Mouse (Mus musculus) stomach, embryonic 14.5 days (tissue): ENCODE measurements around the gene Pdlim4. TPM values are rescaled to one million over a fixed set of nuclear protein-coding genes. Genes with fewer than 3 reads are reported as not detected.
A peak's percentile ranks its signal among the peaks of the same experiment; 100 is the strongest.

Source experiments
- ATAC-seq: fragments of 200-750 bp; cut with Nextera tagmentation; 2 replicates; pipeline ENCODE4 v1.8.0; 2017; ENCODE audit warnings: low read depth, moderate TSS enrichment; ENCODE audit not compliant: insufficient number of reproducible peaks, insufficient read depth, low FRiP score
- H3K27ac ChIP-seq: fragments of 300-500 bp; sonication (generic); 2 replicates; pipeline ENCODE4 v1.5.1; 2014; ENCODE audit warnings: mild to moderate bottlenecking, low read length, moderate library complexity, mixed read lengths
- H3K27me3 ChIP-seq: fragments of 300-500 bp; sonication (generic); 2 replicates; pipeline ENCODE4 v1.6.1; 2014; ENCODE audit warnings: low read length, control low read depth, mixed read lengths; ENCODE audit not compliant: control insufficient read depth, insufficient read depth
- H3K36me3 ChIP-seq: fragments of 300-500 bp; sonication (generic); 2 replicates; pipeline ENCODE4 v1.6.1; 2014; ENCODE audit warnings: mild to moderate bottlenecking, control low read depth, low read length, moderate library complexity, mixed read lengths; ENCODE audit not compliant: control insufficient read depth, insufficient read depth
- H3K4me1 ChIP-seq: fragments of 300-500 bp; sonication (generic); 2 replicates; pipeline ENCODE4 v1.6.1; 2014; ENCODE audit warnings: low read length, control low read depth, mixed read lengths; ENCODE audit not compliant: control insufficient read depth, insufficient read depth
- H3K4me2 ChIP-seq: fragments of 300-500 bp; sonication (generic); replicated peaks from 2 replicates; pipeline ENCODE4 v1.6.1; 2014; ENCODE audit warnings: low read depth, low read length, control low read depth
- H3K4me3 ChIP-seq: fragments of 300-500 bp; sonication (generic); 2 replicates; pipeline ENCODE4 v1.5.1; 2014; ENCODE audit warnings: low read depth, low read length, control low read depth
- H3K9ac ChIP-seq: fragments of 300-500 bp; sonication (generic); replicated peaks from 2 replicates; pipeline ENCODE4 v1.6.1; 2014; ENCODE audit warnings: low read depth, mild to moderate bottlenecking, control low read depth, low read length, moderate library complexity, mixed read lengths
- H3K9me3 ChIP-seq: fragments of 300-500 bp; sonication (generic); 2 replicates; pipeline ENCODE4 v1.6.1; 2016; ENCODE audit warnings: low read depth, low read length, control low read depth; ENCODE audit not compliant: control insufficient read depth
- WGBS: fragments of 180-500 bp; shearing (Covaris S2); extraction: QIAGEN DNeasy Blood & Tissue Kit; methylation state at CpG from one replicate; pipeline ENCODE4 v1.1.7; 2014; 5-methylcytosine and 5-hydroxymethylcytosine counted together
- polyA plus RNA-seq: library from polyadenylated mRNA; unstranded; fragments of >200 nt; fragmentation: Nextera tagmentation; extraction: Ambion mirVana; gene quantifications from 2 replicates; pipeline ENCODE4 v1.2.1, GENCODE M21; 2014

Pdlim4 gene
- polyA plus RNA-seq, 1 experiment from 2014 or later: 76.7 TPM

DNA sequence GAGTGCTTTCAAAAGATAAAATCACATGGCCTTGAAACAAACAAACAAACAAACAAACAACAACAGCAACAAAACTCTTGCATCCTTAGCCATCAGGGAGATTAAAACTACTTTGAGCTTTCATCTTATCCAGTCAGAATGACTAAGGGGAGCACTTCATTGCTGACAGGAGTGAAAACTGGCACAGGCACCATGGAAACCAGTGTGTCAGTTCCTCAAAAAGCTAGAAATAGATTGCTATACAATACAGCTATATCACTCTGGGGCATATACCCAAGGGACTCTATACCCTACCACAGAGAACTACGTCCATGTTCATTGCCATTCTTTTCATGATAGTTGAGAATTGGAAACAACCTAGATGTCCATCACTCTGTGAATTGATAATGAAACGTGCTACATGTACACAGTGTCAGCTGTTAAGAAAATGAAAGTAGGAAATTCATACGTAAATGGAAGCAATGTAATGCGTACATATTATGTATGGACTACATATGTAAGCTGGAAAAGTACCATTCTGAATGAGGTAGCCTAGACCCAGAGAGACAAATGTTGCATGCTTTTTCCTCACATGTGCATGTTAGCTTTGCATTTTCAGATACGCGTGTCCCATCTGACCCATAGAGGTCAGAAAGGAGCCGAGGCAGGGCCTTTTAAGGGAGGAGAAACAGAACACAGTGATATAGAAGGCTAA is 19.6 kb upstream of the Pdlim4 start:
- H3K36me3 ChIP-seq: no peaks in the 10 kb centered on the region
- ATAC-seq: no peak
- no peak overlapping the region for H3K9ac ChIP-seq
- no peak overlapping the region for H3K27ac ChIP-seq
- H3K4me2 ChIP-seq: no peak overlapping the region
- H3K4me1 ChIP-seq: no peaks in the 10 kb centered on the region
- no peaks in the 10 kb centered on the region for H3K27me3 ChIP-seq
- H3K4me3 ChIP-seq: no peak overlapping the region
- no peaks in the 10 kb centered on the region for H3K9me3 ChIP-seq
- WGBS: 77% methylated on average over 7 of the region's 7 CpGs

DNA sequence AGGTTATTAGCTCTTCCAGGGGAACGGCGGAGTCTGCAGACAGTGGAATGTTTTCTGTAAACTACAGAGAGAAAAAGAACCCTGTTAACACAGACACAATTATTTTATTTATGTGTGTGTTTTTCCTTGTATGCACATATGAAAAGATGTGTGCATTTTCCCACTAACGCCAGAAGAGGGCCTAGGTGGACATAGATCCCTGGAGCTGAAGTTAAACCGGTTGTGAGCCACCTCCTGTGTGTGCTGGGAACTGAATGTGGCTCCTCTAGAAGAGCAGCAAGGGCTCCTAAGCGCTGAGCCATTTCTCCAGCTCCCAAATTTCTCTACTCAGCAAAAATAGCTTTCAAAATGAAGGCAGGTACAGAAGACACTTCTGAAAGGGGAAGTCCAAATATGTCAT is 17.0 kb upstream of the Pdlim4 start:
- no peaks in the 10 kb centered on the region for H3K36me3 ChIP-seq
- H3K4me3 ChIP-seq: no peak overlapping the region
- no peaks in the 10 kb centered on the region for H3K27me3 ChIP-seq
- no peak overlapping the region for H3K9ac ChIP-seq
- no peak overlapping the region for H3K27ac ChIP-seq
- H3K9me3 ChIP-seq: no peaks in the 10 kb centered on the region
- no peak overlapping the region for H3K4me2 ChIP-seq
- no peak for ATAC-seq
- 57% methylated on average over 5 of the region's 5 CpGs for WGBS
- H3K4me1 ChIP-seq: no peaks in the 10 kb centered on the region

DNA sequence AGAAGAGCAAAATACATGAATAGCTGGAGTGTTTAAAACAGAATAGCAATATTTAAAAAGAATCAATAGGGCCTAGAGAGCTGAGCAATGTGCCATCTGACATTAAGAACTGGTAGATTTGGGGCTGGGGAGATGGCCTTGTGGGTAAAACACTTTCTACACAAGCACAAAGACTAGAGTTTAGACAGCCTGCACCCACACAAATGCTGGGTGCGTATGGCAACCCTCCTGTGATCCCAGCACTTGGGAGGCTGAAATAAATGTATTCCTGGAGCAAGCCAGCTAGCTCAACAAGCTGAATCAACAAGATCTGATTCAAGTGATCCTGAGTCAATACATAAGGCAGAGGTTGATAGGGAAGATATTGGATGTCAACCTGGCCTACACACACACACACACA is 16.2 kb upstream of the Pdlim4 start:
- H3K4me2 ChIP-seq: no peak overlapping the region
- no peaks in the 10 kb centered on the region for H3K36me3 ChIP-seq
- H3K9ac ChIP-seq: no peak overlapping the region
- ATAC-seq: no peak
- no peaks in the 10 kb centered on the region for H3K9me3 ChIP-seq
- H3K4me3 ChIP-seq: no peak overlapping the region
- H3K27me3 ChIP-seq: no peaks in the 10 kb centered on the region
- H3K4me1 ChIP-seq: 0 out of 2 replicates have a peak, but pooled peaks cover 2% of the 10 kb centered on the region
- H3K27ac ChIP-seq: no peak overlapping the region
- WGBS: 86% methylated on average over 1 of the region's 1 CpGs

GRCm38 (mm10) chr11:54082725-54083124 is 13.9 kb upstream of the Pdlim4 start:
- Histone ChIP-seq H3K4me1 (0 out of 2 replicates have a peak, but pooled peaks cover 7% of the 10 kb centered on the region), H3K4me2 (no peak overlapping the region), H3K9me3 (no peaks in the 10 kb centered on the region), H3K27ac (no peak overlapping the region), H3K27me3 (no peaks in the 10 kb centered on the region), H3K4me3 (no peak overlapping the region), H3K9ac (no peak overlapping the region), H3K36me3 (no peaks in the 10 kb centered on the region)
- no peak for ATAC-seq
- WGBS: 90% methylated on average over 5 of the region's 5 CpGs

DNA sequence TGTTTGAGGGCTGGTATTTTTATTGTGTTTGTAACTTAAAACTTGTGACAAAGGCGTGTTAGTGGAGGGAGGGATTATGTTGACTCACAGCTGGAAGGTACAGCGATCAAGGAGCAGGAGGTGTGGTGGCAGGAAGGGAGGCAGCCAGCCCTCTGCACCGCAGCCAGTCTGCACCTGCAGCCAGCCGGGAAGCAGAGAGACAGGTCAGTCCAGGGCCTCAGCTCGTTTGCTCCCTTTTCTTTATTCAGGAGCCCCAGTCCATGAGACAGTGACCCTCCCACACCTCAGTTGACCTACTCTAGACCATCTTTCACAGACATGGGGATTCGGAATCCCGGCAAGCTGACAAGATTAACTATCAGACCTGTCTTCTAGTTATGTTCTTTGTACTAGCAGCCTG is 11.6 kb upstream of the Pdlim4 start:
- peak; percentile 71; the same call in 1 of the 2 replicates for ATAC-seq
- Histone ChIP-seq H3K9ac (no peak overlapping the region), H3K4me1 (0 out of 2 replicates have a peak, but pooled peaks cover 7% of the 10 kb centered on the region), H3K4me2 (no peak overlapping the region), H3K36me3 (no peaks in the 10 kb centered on the region), H3K4me3 (no peak overlapping the region), H3K9me3 (no peaks in the 10 kb centered on the region), H3K27me3 (no peaks in the 10 kb centered on the region), H3K27ac (no peak overlapping the region)
- 36% methylated on average over 7 of the region's 7 CpGs for WGBS

DNA sequence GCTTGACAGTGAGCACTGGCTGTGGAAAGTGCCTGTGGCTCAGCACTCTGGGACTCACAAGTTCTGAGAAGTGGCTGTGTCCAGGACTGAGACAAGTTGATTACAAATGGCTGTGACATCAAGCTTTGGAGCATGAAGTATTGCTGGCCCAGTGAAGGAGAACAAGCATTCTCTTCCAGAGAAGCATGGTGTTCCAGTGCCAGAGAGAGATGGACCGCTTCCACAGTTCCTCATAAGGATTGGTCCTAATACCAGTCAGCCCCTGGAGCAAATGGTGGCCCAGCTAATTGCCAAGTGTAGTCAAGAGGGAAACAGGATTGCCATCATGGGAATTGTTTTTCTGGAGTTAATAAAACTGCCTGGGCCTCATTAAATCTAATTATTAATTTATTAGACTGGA is 7.3 kb upstream of the Pdlim4 start:
- H3K9me3 ChIP-seq: no peaks in the 10 kb centered on the region
- H3K4me1 ChIP-seq: peaks cover 10% of the 10 kb centered on the region; the same call in 1 of the 2 replicates
- H3K4me2 ChIP-seq: no peak overlapping the region
- 96% methylated on average over 1 of the region's 1 CpGs for WGBS
- H3K4me3 ChIP-seq: no peak overlapping the region
- H3K27ac ChIP-seq: no peak overlapping the region
- H3K9ac ChIP-seq: no peak overlapping the region
- H3K36me3 ChIP-seq: no peaks in the 10 kb centered on the region
- no peaks in the 10 kb centered on the region for H3K27me3 ChIP-seq
- ATAC-seq: no peak

DNA sequence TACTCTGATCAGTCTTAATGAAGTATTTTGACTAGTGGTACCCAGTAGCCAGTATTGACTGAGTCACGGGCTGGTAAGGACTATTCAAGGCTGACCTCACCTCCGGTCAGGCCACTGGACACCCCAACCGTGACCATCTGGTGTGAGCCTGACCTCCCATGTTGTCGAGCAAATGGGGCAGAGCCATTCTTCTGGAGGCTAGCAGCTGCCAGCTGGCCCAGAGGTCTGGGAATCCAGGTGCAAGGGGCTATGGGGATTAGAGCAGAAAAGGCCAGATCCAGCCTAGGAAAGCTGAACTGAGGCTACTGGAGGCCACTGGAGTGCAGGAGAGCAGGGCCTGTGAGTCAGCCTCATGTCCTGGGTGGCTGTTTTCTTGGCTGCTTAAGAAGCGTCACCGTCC is 6.5 kb upstream of the Pdlim4 start:
- Histone ChIP-seq H3K4me1 (peaks cover 10% of the 10 kb centered on the region; the same call in 1 of the 2 replicates), H3K9ac (no peak overlapping the region), H3K9me3 (no peaks in the 10 kb centered on the region), H3K4me3 (no peak overlapping the region), H3K27ac (no peak overlapping the region), H3K27me3 (no peaks in the 10 kb centered on the region), H3K4me2 (no peak overlapping the region), H3K36me3 (no peaks in the 10 kb centered on the region)
- no peak for ATAC-seq
- WGBS: 80% methylated on average over 6 of the region's 6 CpGs

DNA sequence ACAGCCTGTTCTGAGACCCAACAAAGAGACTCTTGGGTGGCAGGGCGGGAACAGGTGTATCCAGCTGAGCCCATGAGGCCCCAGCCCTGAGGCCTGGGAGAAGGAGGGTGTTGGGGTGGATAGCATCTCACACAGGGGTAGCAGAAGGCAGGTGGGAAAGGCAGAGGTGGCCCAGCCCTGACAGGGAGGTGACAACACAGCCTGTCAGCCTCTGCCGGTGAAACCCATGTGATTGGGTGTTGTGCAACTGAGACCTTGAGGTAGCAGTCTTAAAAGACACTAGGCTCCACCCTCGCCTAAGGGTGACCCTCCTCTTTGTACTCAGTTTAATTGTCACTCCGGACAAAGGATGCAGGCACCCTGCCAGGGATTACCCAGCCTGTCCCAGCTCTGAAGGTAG is 4.5 kb upstream of the Pdlim4 start:
- peak; percentile 33; the same call in 1 of the 2 replicates for ATAC-seq
- no peak overlapping the region for H3K27ac ChIP-seq
- H3K27me3 ChIP-seq: no peaks in the 10 kb centered on the region
- no peak overlapping the region for H3K9ac ChIP-seq
- no peaks in the 10 kb centered on the region for H3K9me3 ChIP-seq
- no peak overlapping the region for H3K4me3 ChIP-seq
- H3K36me3 ChIP-seq: no peaks in the 10 kb centered on the region
- no peak overlapping the region for H3K4me2 ChIP-seq
- H3K4me1 ChIP-seq: peaks cover 7% of the 10 kb centered on the region; the same call in 1 of the 2 replicates
- 43% methylated on average over 4 of the region's 4 CpGs for WGBS
